Mouse (Mus musculus) c-Kit-positive CD71-negative TER-119-negative erythroid progenitor cells, embryonic 14.5 days (primary cell): ENCODE measurements around the gene D630003M21Rik.

Experiments
- DNase-seq: peaks from one replicate; pipeline ENCODE4 v3.0.0-alpha.2; 2013; ENCODE audit warnings: low read depth

The D630003M21Rik gene

GRCm38 (mm10) chr2:158228670-158229502 is at the start of gene D630003M21Rik:
TSS of gene D630003M21Rik (minus strand) at chr2:158229222.
- no peak for DNase-seq

- DNase-seq, result no peak
Observed at GRCm38 (mm10) chr2:158276878-158277277, 47.9 kb upstream of the D630003M21Rik start.

GRCm38 (mm10) chr2:158276451-158276850 is 47.4 kb upstream of the D630003M21Rik start:
- no peak for DNase-seq

GRCm38 (mm10) chr2:158275811-158276210 is 46.8 kb upstream of the D630003M21Rik start:
- no peak for DNase-seq

GRCm38 (mm10) chr2:158275349-158275748 is 46.3 kb upstream of the D630003M21Rik start:
- DNase-seq, result no peak

GRCm38 (mm10) chr2:158273646-158274045 is 44.6 kb upstream of the D630003M21Rik start:
- DNase-seq, result no peak

- no peak for DNase-seq
Observed at GRCm38 (mm10) chr2:158270017-158270416, 41.0 kb upstream of the D630003M21Rik start.

GRCm38 (mm10) chr2:158264877-158265276 is 35.9 kb upstream of the D630003M21Rik start:
- DNase-seq, result no peak

GRCm38 (mm10) chr2:158259498-158259897 is 30.5 kb upstream of the D630003M21Rik start:
- DNase-seq, result no peak

- DNase-seq, result peak; percentile 81
Observed at GRCm38 (mm10) chr2:158258781-158259180, 29.8 kb upstream of the D630003M21Rik start.

- peak; percentile 25 for DNase-seq
Observed at GRCm38 (mm10) chr2:158258005-158258418, 29.0 kb upstream of the D630003M21Rik start, which contains the start of gene Bpi. TSS of gene Bpi (plus strand) at chr2:158258094.

- no peak for DNase-seq
Observed at GRCm38 (mm10) chr2:158256894-158257293, 27.9 kb upstream of the D630003M21Rik start.

GRCm38 (mm10) chr2:158253806-158254205 is 24.8 kb upstream of the D630003M21Rik start:
- DNase-seq, result no peak

GRCm38 (mm10) chr2:158250558-158250957 is 21.5 kb upstream of the D630003M21Rik start:
- DNase-seq, result no peak

- no peak for DNase-seq
Observed at GRCm38 (mm10) chr2:158248318-158248717, 19.3 kb upstream of the D630003M21Rik start.

GRCm38 (mm10) chr2:158247852-158248251 is 18.8 kb upstream of the D630003M21Rik start:
- DNase-seq, result no peak

- DNase-seq, result no peak
Observed at GRCm38 (mm10) chr2:158245072-158245817, 16.2 kb upstream of the D630003M21Rik start.

GRCm38 (mm10) chr2:158243129-158243870 is 14.3 kb upstream of the D630003M21Rik start:
- no peak for DNase-seq

GRCm38 (mm10) chr2:158242170-158242896 is 13.3 kb upstream of the D630003M21Rik start:
- DNase-seq, result no peak

GRCm38 (mm10) chr2:158241126-158241738 is 12.2 kb upstream of the D630003M21Rik start:
- DNase-seq, result no peak

- no peak for DNase-seq
Observed at GRCm38 (mm10) chr2:158238101-158238500, 9.1 kb upstream of the D630003M21Rik start.
